Mouse (Mus musculus): Measurements from ENCODE around the gene Hc.

DNA sequence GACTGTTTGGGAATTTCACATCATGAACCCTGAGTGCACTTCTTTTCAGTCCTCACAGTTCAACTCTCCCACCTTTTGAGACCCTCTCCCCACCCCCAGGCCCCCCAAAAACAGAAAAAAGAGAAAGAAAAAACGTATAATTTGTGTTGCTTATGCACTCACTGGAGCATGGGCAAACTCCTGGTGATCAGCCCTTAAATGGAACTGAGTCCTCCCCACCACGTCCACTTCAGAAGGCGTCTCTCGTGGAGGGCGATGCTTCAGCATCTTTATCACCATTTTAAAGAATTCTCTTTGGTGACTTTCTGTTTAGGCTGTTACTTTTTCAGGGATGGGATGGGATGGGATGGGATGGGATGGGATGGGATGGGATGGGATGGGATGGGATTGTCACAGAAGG is 39.4 kb downstream of the Hc start:
- TF ChIP-seq POLR2A (IDR thresholded peaks at IDR 0.05; ENCODE audit: low read depth, low read length) = no peak
- TF ChIP-seq CTCF (IDR thresholded peaks at IDR 0.05; ENCODE audit: extremely low read depth, insufficient read depth, insufficient read length, insufficient replicate concordance) = no peak
